ENCODE assay signal across 8 mouse cellular contexts in the genomic region with DNA sequence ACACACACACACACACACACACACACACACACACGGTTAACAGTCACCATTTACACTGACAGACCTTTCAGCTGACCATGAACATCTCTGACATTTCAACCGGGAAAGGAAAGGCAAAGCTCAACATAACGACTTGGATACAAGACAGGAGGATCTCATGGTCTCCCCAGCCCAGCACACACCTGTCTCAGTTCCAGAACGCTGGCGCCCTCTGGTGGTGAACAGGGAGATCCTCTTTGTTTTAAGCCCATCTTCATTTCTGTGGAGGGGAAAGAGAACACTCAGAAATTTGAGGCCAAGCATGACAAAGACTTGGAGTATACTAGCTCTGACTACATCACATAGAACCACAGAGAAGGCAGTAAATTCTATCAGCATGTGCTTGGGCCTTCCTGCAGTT.
DNase-seq lines count a peak whose midpoint lies in the region; ATAC-seq lines count a peak whose summit lies in the region.
"Had no signal": no experiment of that assay in that cellular context is flagged by ENCODE, and none has a peak within 500 bp of the region (broad histone marks: within the 10 kb centered on the region; RNA-seq: fewer than 3 reads in every experiment).

No protein-coding gene starts in this region.

- 11% methylated on average over 5 of the region's 5 CpGs for WGBS in hindbrain, embryonic 16.5 days
- 9% methylated on average over 5 of the region's 5 CpGs for WGBS in midbrain, embryonic 15.5 days

- peaks cover 8% of the 10 kb centered on the region for H3K4me1 ChIP-seq in hindbrain, embryonic 16.5 days (ENCODE audit: control insufficient read depth, insufficient read depth, low read depth, low read length)
- peaks cover 10% of the 10 kb centered on the region for H3K4me1 ChIP-seq in midbrain, embryonic 15.5 days

- H3K4me3 ChIP-seq in hindbrain, embryonic 16.5 days (ENCODE audit: low read length), result no peak overlapping the region
- no peak overlapping the region for H3K4me3 ChIP-seq in midbrain, embryonic 15.5 days
- H3K4me3 ChIP-seq: midbrain, embryonic 12.5 days had no signal

- H3K27me3 ChIP-seq in hindbrain, embryonic 16.5 days (replicated peaks; ENCODE audit: control insufficient read depth, insufficient read depth, low read length), result no peaks in the 10 kb centered on the region
- no peaks in the 10 kb centered on the region for H3K27me3 ChIP-seq in midbrain, embryonic 15.5 days (replicated peaks)

- H3K36me3 ChIP-seq in hindbrain, embryonic 16.5 days (ENCODE audit: control insufficient read depth, insufficient read depth, low read length), result no peaks in the 10 kb centered on the region
- no peaks in the 10 kb centered on the region for H3K36me3 ChIP-seq in midbrain, embryonic 15.5 days (replicated peaks)
- H3K36me3 ChIP-seq: midbrain, embryonic 12.5 days had no signal

- intact Hi-C loops in left cerebral cortex, postnatal 25 days (cut with DNase I), result loop anchor here (1.0 kb wide), 1 partner anchor 198 kb away; no protein-coding TSS in a partner anchor

- H3K9me3 ChIP-seq in hindbrain, embryonic 16.5 days (ENCODE audit: control insufficient read depth, low read length), result no peaks in the 10 kb centered on the region
- no peaks in the 10 kb centered on the region for H3K9me3 ChIP-seq in midbrain, embryonic 15.5 days
- H3K9me3 ChIP-seq: midbrain, embryonic 12.5 days had no signal

- H3K9ac ChIP-seq in hindbrain, embryonic 16.5 days (ENCODE audit: low read depth, low read length), result no peak overlapping the region; the same call in 1 of the 2 replicates
- H3K9ac ChIP-seq in midbrain, embryonic 15.5 days, result no peak overlapping the region
- H3K9ac ChIP-seq: midbrain, embryonic 12.5 days had no signal

- no peak overlapping the region for H3K27ac ChIP-seq in hindbrain, embryonic 16.5 days (ENCODE audit: low read depth, low read length)
- H3K27ac ChIP-seq in midbrain, embryonic 15.5 days, result no peak overlapping the region
- H3K27ac ChIP-seq: midbrain, embryonic 12.5 days had no signal

- H3K4me2 ChIP-seq in hindbrain, embryonic 16.5 days (ENCODE audit: low read length), result no peak overlapping the region
- no peak overlapping the region for H3K4me2 ChIP-seq in midbrain, embryonic 15.5 days
- H3K4me2 ChIP-seq: midbrain, embryonic 12.5 days had no signal

- peak; percentile 73 for ATAC-seq in hindbrain, embryonic 16.5 days
- ATAC-seq in midbrain, embryonic 15.5 days (replicated peaks), result peak; percentile 81

- DNase-seq in T-cell, adult 2 months (ENCODE audit: low spot score), result peak; percentile 68
- peak; percentile 80 to 90 for DNase-seq in cerebellum, adult 18-20 months
- peak; percentile 85 for DNase-seq in forelimb bud, embryonic 11.5 days (ENCODE audit: low read depth, low spot score)
- peak; percentile 78 to 82 for DNase-seq in left cerebral cortex, postnatal 25 days (ENCODE audit: low spot score in 2 of 2)
- peak; percentile 42 to 77 for DNase-seq in spleen, adult 18-20 months
